Mouse (Mus musculus) mouse embryonic stem cell (cell line): ENCODE data around the gene Nckap5.
"Not testable (repeated sequence)": the region's sequence is repeated elsewhere in the genome, so short reads cannot be mapped to it uniquely, and the experiment has no call there.

Experiments
- in situ Hi-C, 2 experiments: fragments of 300-500 bp; cut with MboI; formaldehyde crosslinking; loops; 1 replicate in 1 of 2; 3 replicates in 1 of 2; pipeline ENCODE4 v1.14.3; 2019 to 2020; ENCODE audit warnings: low sequenced_read_pairs in 2 of 2, low pct_unique_long_range_greater_than_20kb in 1 of 2, mixed read lengths in 1 of 2; ENCODE audit not compliant: unreplicated experiment in 1 of 2

The Nckap5 gene

DNA sequence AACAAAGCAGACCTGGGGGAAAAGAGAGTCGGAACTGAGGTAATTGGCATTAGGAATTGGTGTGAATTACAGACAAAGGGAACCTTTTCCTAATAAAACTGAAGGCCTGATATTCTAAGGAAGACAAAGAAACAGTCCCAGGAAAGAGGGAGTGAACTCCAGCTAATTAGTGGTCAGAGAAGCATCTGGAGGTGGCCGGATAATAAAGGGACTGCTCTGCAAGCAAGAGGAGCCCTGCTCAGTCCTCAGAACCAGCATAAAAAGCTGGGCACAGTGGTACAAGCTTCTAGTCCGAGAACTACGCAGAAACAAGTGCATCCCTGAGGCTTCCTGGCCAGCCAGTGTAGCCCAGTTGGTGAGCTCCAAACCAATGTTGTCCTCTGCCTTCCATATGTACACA is 754.3 kb downstream of the Nckap5 start:
- in situ Hi-C loops: no loop called here

GRCm38 (mm10) chr1:126070861-126071260 is 759.7 kb downstream of the Nckap5 start:
- in situ Hi-C loops: no loop called here

- in situ Hi-C loops: no loop called here
These were observed 779.1 kb downstream of the Nckap5 start for GRCm38 (mm10) chr1:126051491-126051890.

DNA sequence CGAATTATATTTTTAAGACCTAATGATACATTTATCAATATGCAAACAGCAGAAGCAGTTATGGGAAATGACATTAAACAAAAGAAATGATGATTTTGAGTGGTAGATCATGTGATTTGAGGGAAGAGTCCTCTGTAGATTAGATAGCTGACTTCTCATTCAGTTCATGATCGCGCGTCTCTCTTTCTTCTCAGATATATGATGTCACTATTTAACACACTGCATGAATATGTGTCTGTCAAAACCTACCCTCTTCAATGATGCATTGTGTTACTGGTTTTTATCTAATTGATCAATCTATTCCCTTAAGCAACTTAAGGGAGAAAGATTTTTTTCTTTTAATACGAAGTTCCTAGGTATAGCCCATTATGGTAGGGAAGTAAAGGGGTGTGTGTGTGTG is 787.7 kb downstream of the Nckap5 start:
- in situ Hi-C loops: no loop called here

DNA sequence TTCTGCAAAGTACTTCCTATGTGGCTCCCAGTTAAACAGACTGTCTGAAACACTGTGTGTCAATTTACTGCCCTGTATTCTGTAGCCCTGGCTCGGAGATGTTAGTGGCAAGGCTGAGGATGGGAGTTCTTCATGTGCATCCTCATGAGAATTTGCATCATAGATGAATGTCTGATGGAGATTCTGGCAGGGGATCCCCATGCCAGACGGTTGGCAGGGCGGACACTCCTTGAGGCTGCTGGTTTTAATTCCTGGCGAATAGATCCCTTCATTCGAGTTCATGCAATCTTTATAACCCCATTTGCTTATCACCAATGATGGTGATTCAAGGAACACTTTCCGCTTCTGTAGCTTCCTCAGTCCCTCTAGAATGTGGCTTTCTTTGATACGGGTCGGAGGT is 803.1 kb downstream of the Nckap5 start:
- in situ Hi-C loops: no loop called here

DNA sequence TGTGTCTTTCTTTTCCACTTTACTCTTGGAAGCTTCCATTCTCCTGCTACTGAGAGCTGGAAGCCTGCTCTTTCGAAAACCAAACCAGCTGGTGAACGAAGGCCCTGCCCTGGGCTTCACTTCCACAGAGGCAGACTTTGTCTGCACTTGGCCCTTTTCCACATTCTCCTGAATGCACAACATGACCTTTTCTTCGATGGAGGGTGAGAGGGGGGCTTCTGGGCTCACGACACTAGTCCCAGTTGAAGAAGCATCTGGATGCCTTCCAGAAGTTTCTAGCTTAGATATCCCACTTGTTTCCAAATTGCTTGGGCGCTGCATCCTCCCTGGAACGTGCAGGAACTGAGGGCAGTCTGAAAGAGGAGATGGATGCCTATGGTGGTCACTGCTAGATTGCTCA is 806.1 kb downstream of the Nckap5 start:
- in situ Hi-C loops: no loop called here

DNA sequence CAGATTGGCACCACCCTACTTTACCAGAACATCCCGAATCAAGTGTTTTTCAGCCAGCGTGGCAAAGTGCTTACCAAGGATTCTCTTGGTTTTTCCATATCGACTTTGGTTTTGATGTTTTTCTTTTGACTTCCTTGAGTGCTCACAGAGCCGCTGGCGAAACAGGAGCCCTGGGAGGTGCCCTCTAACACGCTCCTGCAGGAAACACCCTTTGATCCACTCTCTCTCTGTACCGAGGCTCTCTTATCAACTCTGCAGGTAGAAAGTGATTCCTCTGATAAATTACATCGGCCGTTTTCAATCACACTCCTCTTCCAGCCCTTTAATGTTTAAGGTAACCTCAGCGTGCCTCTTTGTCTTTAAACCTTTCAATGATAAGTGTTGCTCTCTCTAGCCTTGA is 807.6 kb downstream of the Nckap5 start:
- in situ Hi-C loops: no loop called here

- in situ Hi-C loops: not testable (repeated sequence)
These were observed 811.9 kb downstream of the Nckap5 start for GRCm38 (mm10) chr1:126018654-126019053.

DNA sequence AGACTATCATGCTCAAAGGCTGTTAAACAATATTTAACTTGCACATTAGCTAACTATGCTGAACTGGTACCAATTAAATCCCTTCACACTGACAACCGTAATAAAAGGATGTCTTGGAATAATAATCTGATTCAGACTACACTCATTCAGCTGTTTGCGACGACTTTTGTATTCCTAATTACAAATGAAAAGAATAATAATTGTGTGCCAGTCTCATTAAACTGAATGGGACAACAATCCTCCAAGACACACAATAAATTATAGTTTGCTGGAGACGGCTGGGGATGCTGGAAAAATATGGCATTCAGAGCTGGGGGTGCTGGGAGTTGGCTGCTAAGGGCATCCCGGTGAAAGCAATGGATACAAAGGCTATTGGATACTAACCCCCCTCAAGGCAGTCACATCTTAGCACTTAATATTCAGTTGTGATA is 818.9 kb downstream of the Nckap5 start:
- in situ Hi-C loops: no loop called here

- in situ Hi-C loops: no loop called here
These were observed 823.0 kb downstream of the Nckap5 start for GRCm38 (mm10) chr1:126007571-126007970.

DNA sequence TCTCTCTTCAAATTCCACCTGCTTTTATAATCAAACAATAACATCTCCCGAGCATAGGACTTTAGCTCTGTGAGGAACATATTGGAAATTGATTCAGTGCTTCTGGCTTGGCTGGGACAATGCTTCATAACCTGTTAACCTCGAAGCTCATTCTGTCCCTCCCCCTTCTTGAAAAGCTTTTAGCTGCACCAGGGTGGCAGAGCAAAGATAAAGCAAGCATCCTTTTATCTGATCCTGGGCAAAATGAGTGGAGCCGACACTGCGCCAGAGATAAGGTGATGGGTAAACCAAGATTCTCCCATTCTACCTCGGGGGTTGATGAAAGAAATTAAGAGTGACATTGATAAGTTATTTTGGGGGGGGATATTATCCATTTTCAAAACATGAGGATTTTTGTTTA is 824.9 kb downstream of the Nckap5 start:
- in situ Hi-C loops: no loop called here

DNA sequence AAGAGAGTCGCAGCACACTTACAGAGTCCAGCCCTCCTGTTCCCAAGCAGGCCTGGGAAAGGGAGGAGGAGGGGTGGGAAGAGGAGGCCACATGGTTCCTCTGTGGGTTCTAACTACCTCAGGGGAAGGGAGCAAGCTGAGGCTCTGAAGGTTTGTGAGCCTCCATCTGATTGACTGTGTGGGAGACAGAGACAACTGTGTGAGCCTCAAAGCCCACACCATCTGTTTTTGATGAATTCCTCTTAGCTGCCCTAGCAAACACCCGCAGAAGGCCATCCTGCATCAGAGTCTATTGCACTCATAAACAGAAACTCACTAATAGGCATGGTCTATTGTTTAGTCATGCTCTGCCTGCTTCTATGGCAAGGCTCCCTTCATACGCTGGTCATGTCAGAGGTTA is 834.1 kb downstream of the Nckap5 start:
- in situ Hi-C loops: no loop called here

- in situ Hi-C loops: no loop called here
These were observed 842.8 kb downstream of the Nckap5 start for GRCm38 (mm10) chr1:125987803-125988202.

DNA sequence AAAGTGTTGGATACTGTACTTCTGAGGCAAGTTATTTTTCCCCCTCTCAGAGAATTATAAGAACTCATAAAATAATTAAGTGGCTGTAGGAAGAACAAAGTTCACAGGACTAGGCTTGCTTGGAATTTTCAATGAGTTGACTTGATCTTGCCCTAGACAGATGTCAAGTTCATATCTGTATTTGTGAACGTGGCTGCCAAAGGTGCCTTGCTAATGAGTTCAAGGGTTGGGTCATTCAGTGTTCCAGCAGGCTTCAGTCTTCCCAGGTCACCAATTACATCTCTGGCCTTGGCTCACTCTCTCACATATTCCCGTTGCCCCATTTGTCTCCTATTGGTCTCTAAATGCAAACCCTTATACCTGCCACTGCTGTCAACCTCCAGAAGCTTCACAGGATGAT is 846.0 kb downstream of the Nckap5 start:
- in situ Hi-C loops: no loop called here

GRCm38 (mm10) chr1:125974649-125975048 is 856.0 kb downstream of the Nckap5 start:
- in situ Hi-C loops: no loop called here

- in situ Hi-C loops: no loop called here
These were observed 858.7 kb downstream of the Nckap5 start for GRCm38 (mm10) chr1:125971933-125972332.

- in situ Hi-C loops: no loop called here
These were observed 862.9 kb downstream of the Nckap5 start for GRCm38 (mm10) chr1:125967671-125968070.

GRCm38 (mm10) chr1:125951026-125951425 is 879.6 kb downstream of the Nckap5 start:
- in situ Hi-C loops: no loop called here

DNA sequence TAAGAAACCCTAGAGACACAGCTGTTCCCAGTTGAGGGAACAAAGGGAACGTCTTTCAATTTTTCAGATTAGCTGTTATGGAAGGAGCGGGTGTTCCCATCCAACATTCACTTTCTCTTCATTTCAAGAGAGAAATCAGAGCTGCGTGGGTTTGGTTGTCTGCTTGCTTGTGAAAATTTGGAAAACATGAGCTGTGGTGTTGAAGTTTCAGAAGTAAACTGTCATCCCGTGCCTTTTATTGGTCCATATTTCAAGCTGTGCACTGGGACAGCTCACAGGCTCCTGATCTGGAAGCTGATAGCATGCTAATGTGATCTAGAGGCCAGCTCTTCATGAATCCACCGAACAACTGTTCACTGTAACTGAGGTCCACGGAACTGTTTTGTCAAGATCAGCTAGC is 881.5 kb downstream of the Nckap5 start:
- in situ Hi-C loops: no loop called here

- in situ Hi-C loops: no loop called here
These were observed 885.5 kb downstream of the Nckap5 start for GRCm38 (mm10) chr1:125945136-125945535.

DNA sequence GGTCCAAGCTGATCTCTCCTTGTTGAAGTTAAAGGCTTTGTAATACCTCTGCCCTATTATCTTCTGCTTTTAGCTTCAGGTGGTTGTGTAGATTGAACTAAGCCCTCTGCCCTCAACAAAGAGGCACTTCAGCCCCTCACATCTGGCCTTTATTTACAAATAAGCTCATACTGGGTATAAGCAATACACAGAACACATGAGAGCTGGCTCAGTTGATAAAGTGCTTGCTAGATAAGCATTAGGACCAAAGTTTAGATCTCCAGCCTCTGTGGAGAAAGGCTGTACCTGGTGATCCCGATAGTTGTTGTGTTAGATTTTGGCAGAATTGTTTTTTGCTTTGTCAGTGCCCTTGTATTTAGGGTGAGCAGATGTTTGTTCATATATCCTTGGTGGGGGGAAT is 887.3 kb downstream of the Nckap5 start:
- in situ Hi-C loops: no loop called here
